In genomic region chr9:75609965-75610364, GRCm38 (mm10) we compare ENCODE assay signal across 9 mouse cellular contexts. TPM values are rescaled to one million over a fixed set of nuclear protein-coding genes. Genes with fewer than 3 reads are reported as not detected.
DNase-seq lines count a peak whose midpoint lies in the region; ATAC-seq and TF ChIP-seq lines count a peak whose summit lies in the region.
"Had no signal": no experiment of that assay in that cellular context is flagged by ENCODE, and none has a peak within 500 bp of the region (broad histone marks: within the 10 kb centered on the region; RNA-seq: fewer than 3 reads in every experiment).

No protein-coding gene starts in this region.

- H3K36me3 ChIP-seq in liver, embryonic 12.5 days = no peaks in the 10 kb centered on the region
- H3K36me3 ChIP-seq in liver, postnatal 0 days (replicated peaks; ENCODE audit: insufficient read depth, low read length) = no peaks in the 10 kb centered on the region
- H3K36me3 ChIP-seq in intestine, embryonic 14.5 days (ENCODE audit: control insufficient read depth, insufficient read depth, low read length) = no peaks in the 10 kb centered on the region
- no peaks in the 10 kb centered on the region for H3K36me3 ChIP-seq in stomach, embryonic 14.5 days (ENCODE audit: control insufficient read depth, insufficient read depth, low read length)

- no peak for ATAC-seq in liver, embryonic 12.5 days
- ATAC-seq in liver, postnatal 0 days = no peak
- ATAC-seq in intestine, embryonic 14.5 days (replicated peaks; ENCODE audit: low FRiP score, low TSS enrichment, low read depth) = no peak
- no peak for ATAC-seq in stomach, embryonic 14.5 days (ENCODE audit: insufficient number of reproducible peaks, insufficient read depth, low FRiP score, low read depth)

- 2% methylated on average over 16 of the region's 16 CpGs for WGBS in cerebellum, adult 2 months
- 34% methylated on average over 16 of the region's 16 CpGs for WGBS in liver, embryonic 12.5 days (ENCODE audit: insufficient replicate concordance)
- WGBS in liver, postnatal 0 days (ENCODE audit: insufficient replicate concordance) = 35% methylated on average over 16 of the region's 16 CpGs
- 23% methylated on average over 16 of the region's 16 CpGs for WGBS in intestine, embryonic 14.5 days
- 21% methylated on average over 16 of the region's 16 CpGs for WGBS in stomach, embryonic 14.5 days

- H3K4me3 ChIP-seq in cerebellum, adult 2 months (replicated peaks; ENCODE audit: insufficient read depth, low read depth, low read length) = peak overlapping the region; percentile 89
- no peak overlapping the region for H3K4me3 ChIP-seq in liver, embryonic 12.5 days
- H3K4me3 ChIP-seq in liver, postnatal 0 days (ENCODE audit: low read depth, low read length) = no peak overlapping the region
- H3K4me3 ChIP-seq in intestine, embryonic 14.5 days (ENCODE audit: low read depth, low read length) = peak overlapping the region; percentile 77
- peak overlapping the region; percentile 70; the same call in 1 of the 2 replicates for H3K4me3 ChIP-seq in stomach, embryonic 14.5 days (ENCODE audit: low read depth, low read length)

- peak overlapping the region; percentile 51; the same call in 1 of the 2 replicates for H3K27ac ChIP-seq in cerebellum, adult 2 months (ENCODE audit: insufficient read depth, low read length)
- no peak overlapping the region for H3K27ac ChIP-seq in liver, embryonic 12.5 days
- H3K27ac ChIP-seq in liver, postnatal 0 days (ENCODE audit: low read depth) = no peak overlapping the region
- H3K27ac ChIP-seq in intestine, embryonic 14.5 days (ENCODE audit: low read depth) = no peak overlapping the region
- H3K27ac ChIP-seq in stomach, embryonic 14.5 days (ENCODE audit: low read length) = no peak overlapping the region

- H3K9me3 ChIP-seq in liver, embryonic 12.5 days (replicated peaks) = no peaks in the 10 kb centered on the region
- H3K9me3 ChIP-seq in liver, postnatal 0 days (ENCODE audit: low read length) = no peaks in the 10 kb centered on the region
- H3K9me3 ChIP-seq in intestine, embryonic 14.5 days (ENCODE audit: control insufficient read depth, low read length) = no peaks in the 10 kb centered on the region
- no peaks in the 10 kb centered on the region for H3K9me3 ChIP-seq in stomach, embryonic 14.5 days (ENCODE audit: control insufficient read depth, low read depth, low read length)

- H3K9ac ChIP-seq in liver, embryonic 12.5 days = no peak overlapping the region
- no peak overlapping the region for H3K9ac ChIP-seq in liver, postnatal 0 days (replicated peaks)
- peak overlapping the region; percentile 11; the same call in 1 of the 2 replicates for H3K9ac ChIP-seq in intestine, embryonic 14.5 days (ENCODE audit: low read length)
- H3K9ac ChIP-seq in stomach, embryonic 14.5 days (replicated peaks; ENCODE audit: low read depth, low read length) = no peak overlapping the region

- no peak for TF ChIP-seq CTCF in cerebellum, adult 2 months (IDR thresholded peaks at IDR 0.05; ENCODE audit: borderline replicate concordance, insufficient read depth, low read depth, low read length)
- TF ChIP-seq CTCF in liver, postnatal 0 days (IDR thresholded peaks at IDR 0.05; ENCODE audit: low read depth) = no peak

- no peaks in the 10 kb centered on the region for H3K27me3 ChIP-seq in cerebellum, adult 2 months (ENCODE audit: control insufficient read depth, insufficient read depth, low read length)
- H3K27me3 ChIP-seq in liver, embryonic 12.5 days (replicated peaks) = peaks cover 49% of the 10 kb centered on the region
- H3K27me3 ChIP-seq in liver, postnatal 0 days (ENCODE audit: insufficient read depth, low read length) = peaks cover 33% of the 10 kb centered on the region
- peaks cover 6% of the 10 kb centered on the region; the same call in 1 of the 2 replicates for H3K27me3 ChIP-seq in intestine, embryonic 14.5 days (replicated peaks; ENCODE audit: control insufficient read depth, insufficient read depth, low read length)
- peaks cover 4% of the 10 kb centered on the region; the same call in 1 of the 2 replicates for H3K27me3 ChIP-seq in stomach, embryonic 14.5 days (ENCODE audit: control insufficient read depth, insufficient read depth, low read length)

- TF ChIP-seq EP300 in liver, postnatal 0 days (IDR thresholded peaks at IDR 0.05; ENCODE audit: low read depth) = no peak

- H3K4me2 ChIP-seq in liver, embryonic 12.5 days = peak overlapping the region; percentile 72
- no peak overlapping the region for H3K4me2 ChIP-seq in liver, postnatal 0 days (ENCODE audit: low read depth, low read length)
- peak overlapping the region; percentile 95 for H3K4me2 ChIP-seq in intestine, embryonic 14.5 days (ENCODE audit: low read length)
- peak overlapping the region; percentile 89 for H3K4me2 ChIP-seq in stomach, embryonic 14.5 days (replicated peaks; ENCODE audit: low read depth, low read length)

- no peak for TF ChIP-seq POLR2A in cerebellum, adult 2 months (IDR thresholded peaks at IDR 0.05; ENCODE audit: borderline replicate concordance, insufficient read depth, low read length)

- H3K4me1 ChIP-seq in cerebellum, adult 2 months (ENCODE audit: control insufficient read depth, insufficient read depth, low read length) = peaks cover 10% of the 10 kb centered on the region
- H3K4me1 ChIP-seq in liver, embryonic 12.5 days = no peaks in the 10 kb centered on the region
- H3K4me1 ChIP-seq in liver, postnatal 0 days (ENCODE audit: insufficient read depth) = peaks cover 3% of the 10 kb centered on the region; the same call in 1 of the 2 replicates
- H3K4me1 ChIP-seq in intestine, embryonic 14.5 days (replicated peaks; ENCODE audit: control insufficient read depth, insufficient read depth, low read length) = no peaks in the 10 kb centered on the region
- H3K4me1 ChIP-seq in stomach, embryonic 14.5 days (ENCODE audit: control insufficient read depth, insufficient read depth, low read length) = no peaks in the 10 kb centered on the region

- no peak for DNase-seq in cerebellum, adult 2 months
- no peak for DNase-seq in cerebellum, adult 11-12 months
- DNase-seq in liver, postnatal 0 days = no peak
- DNase-seq in intestine, embryonic 14.5 days (ENCODE audit: low spot score) = peak; percentile 50
- DNase-seq in urinary bladder, postnatal 4 days (ENCODE audit: low spot score in 2 of 2) = no peak
- no peak for DNase-seq in urinary bladder, postnatal 36 days (ENCODE audit: low spot score in 2 of 2)
- DNase-seq: adrenal gland, adult 8-10 months had no signal

RNA-seq across cellular contexts. Expression of gene Tmod2, which starts 1.2 kb away (rescaled TPM):
- polyA plus RNA-seq in cerebellum, adult 2 months (2012; rRNA removed) = 86.2 and 86.7 TPM in 2 replicates
- polyA plus RNA-seq in liver, embryonic 12.5 days (2016; fragmentation: Nextera tagmentation; extraction: Ambion mirVana) = 0.69 and 1.0 TPM in 2 replicates
- 0.05 and 0.25 TPM in 2 replicates for polyA plus RNA-seq in liver, postnatal 0 days (2015; fragmentation: Nextera tagmentation; extraction: Ambion mirVana)
- 17.6 and 21.3 TPM in 2 replicates for polyA plus RNA-seq in intestine, embryonic 14.5 days (2014; fragmentation: Nextera tagmentation; extraction: Ambion mirVana)
- 17.6 and 22.8 TPM in 2 replicates for polyA plus RNA-seq in stomach, embryonic 14.5 days (2014; fragmentation: Nextera tagmentation; extraction: Ambion mirVana)

RNA-seq across cellular contexts. Expression of gene Lysmd2, which starts 15.6 kb away (rescaled TPM):
- polyA plus RNA-seq in cerebellum, adult 2 months (2012; rRNA removed) = 115 and 120 TPM in 2 replicates
- polyA plus RNA-seq in liver, embryonic 12.5 days (2016; fragmentation: Nextera tagmentation; extraction: Ambion mirVana) = 6.0 and 6.4 TPM in 2 replicates
- 3.9 TPM in 2 replicates for polyA plus RNA-seq in liver, postnatal 0 days (2015; fragmentation: Nextera tagmentation; extraction: Ambion mirVana)
- polyA plus RNA-seq in intestine, embryonic 14.5 days (2014; fragmentation: Nextera tagmentation; extraction: Ambion mirVana) = 24.3 and 26.6 TPM in 2 replicates
- 31.8 and 33.8 TPM in 2 replicates for polyA plus RNA-seq in stomach, embryonic 14.5 days (2014; fragmentation: Nextera tagmentation; extraction: Ambion mirVana)

RNA-seq across cellular contexts. Expression of gene Tmod3, which starts 50.5 kb away (rescaled TPM):
- 45.4 and 50.6 TPM in 2 replicates for polyA plus RNA-seq in cerebellum, adult 2 months (2012; rRNA removed)
- 37.6 and 39.0 TPM in 2 replicates for polyA plus RNA-seq in liver, embryonic 12.5 days (2016; fragmentation: Nextera tagmentation; extraction: Ambion mirVana)
- 24.9 and 30.6 TPM in 2 replicates for polyA plus RNA-seq in liver, postnatal 0 days (2015; fragmentation: Nextera tagmentation; extraction: Ambion mirVana)
- 89.2 and 92.5 TPM in 2 replicates for polyA plus RNA-seq in intestine, embryonic 14.5 days (2014; fragmentation: Nextera tagmentation; extraction: Ambion mirVana)
- polyA plus RNA-seq in stomach, embryonic 14.5 days (2014; fragmentation: Nextera tagmentation; extraction: Ambion mirVana) = 117 and 121 TPM in 2 replicates

Comparison
In these comparisons a context has a peak if more than half of its experiments do, and no peak if none do; other contexts are left out.
1. H3K4me3 ChIP-seq: peak in cerebellum, adult 2 months (single experiment), intestine, embryonic 14.5 days (single experiment) and stomach, embryonic 14.5 days (single experiment); none in liver, embryonic 12.5 days (single experiment) and liver, postnatal 0 days (single experiment).